Mouse (Mus musculus) v-Abl transformed pro-B cells (cell line): Measurements from ENCODE around the gene Afg1l.

Source experiments
- in situ Hi-C, 2 experiments: fragments of 400-800 bp; cut with MboI; formaldehyde crosslinking; loops; one replicate each; pipeline ENCODE4 v1.15.1; 2025; ENCODE audit not compliant: unreplicated experiment in 2 of 2

Gene Afg1l

GRCm38 (mm10) chr10:42478341-42478720 lies at the start of gene Afg1l:
Afg1l (minus strand) TSS chr10:42478565.
- in situ Hi-C loops: no loop called here

- in situ Hi-C loops: no loop called here
These were observed 47.3 kb upstream of the Afg1l start for GRCm38 (mm10) chr10:42525682-42526081.

GRCm38 (mm10) chr10:42523556-42524162 lies 45.3 kb upstream of the Afg1l start:
- in situ Hi-C loops: loop anchor here (25.0 kb wide), 2 partner anchors 464 to 711 kb away; partner anchors contain the start of genes Cep57l1 (in 1 of the 2) and Sesn1 (in 1 of the 2)

- in situ Hi-C loops: loop anchor here (25.0 kb wide), 2 partner anchors 464 to 711 kb away; partner anchors contain the start of genes Cep57l1 (in 1 of the 2) and Sesn1 (in 1 of the 2)
These were observed 44.5 kb upstream of the Afg1l start for GRCm38 (mm10) chr10:42522912-42523311.

- in situ Hi-C loops: loop anchor here (25.0 kb wide), 2 partner anchors 466 to 709 kb away; partner anchors contain the start of genes Cep57l1 (in 1 of the 2) and Sesn1 (in 1 of the 2)
These were observed 43.1 kb upstream of the Afg1l start for GRCm38 (mm10) chr10:42521315-42521981.

- in situ Hi-C loops: loop anchor here (25.0 kb wide), 2 partner anchors 469 to 706 kb away; partner anchors contain the start of genes Cep57l1 (in 1 of the 2) and Sesn1 (in 1 of the 2)
These were observed 40.0 kb upstream of the Afg1l start for GRCm38 (mm10) chr10:42518363-42518762.

- in situ Hi-C loops: loop anchor here (25.0 kb wide), 2 partner anchors 473 to 702 kb away; partner anchors contain the start of genes Cep57l1 (in 1 of the 2) and Sesn1 (in 1 of the 2)
These were observed 35.8 kb upstream of the Afg1l start for GRCm38 (mm10) chr10:42514125-42514524.

GRCm38 (mm10) chr10:42511184-42512135 lies 33.1 kb upstream of the Afg1l start:
- in situ Hi-C loops: loop anchor here (25.0 kb wide), 2 partner anchors 476 to 699 kb away; partner anchors contain the start of genes Cep57l1 (in 1 of the 2) and Sesn1 (in 1 of the 2)

GRCm38 (mm10) chr10:42510141-42510540 lies 31.8 kb upstream of the Afg1l start:
- in situ Hi-C loops: loop anchor here (25.0 kb wide), 2 partner anchors 477 to 698 kb away; partner anchors contain the start of genes Cep57l1 (in 1 of the 2) and Sesn1 (in 1 of the 2)

GRCm38 (mm10) chr10:42504096-42504710 lies 25.8 kb upstream of the Afg1l start:
- in situ Hi-C loops: loop anchor here (25.0 kb wide), 2 partner anchors 483 to 692 kb away; partner anchors contain the start of genes Cep57l1 (in 1 of the 2) and Sesn1 (in 1 of the 2)

GRCm38 (mm10) chr10:42502349-42503111 lies 24.2 kb upstream of the Afg1l start:
- in situ Hi-C loops: loop anchor here (25.0 kb wide), 2 partner anchors 485 to 690 kb away; partner anchors contain the start of genes Cep57l1 (in 1 of the 2) and Sesn1 (in 1 of the 2)

GRCm38 (mm10) chr10:42501775-42502348 lies 23.5 kb upstream of the Afg1l start, which contains the start of gene Snx3:
Snx3 (plus strand) TSS chr10:42502030.
- in situ Hi-C loops: loop anchor here (25.0 kb wide), 2 partner anchors 485 to 690 kb away; partner anchors contain the start of genes Cep57l1 (in 1 of the 2) and Sesn1 (in 1 of the 2)

GRCm38 (mm10) chr10:42501161-42501560 lies 22.8 kb upstream of the Afg1l start:
- in situ Hi-C loops: loop anchor here (25.0 kb wide), 2 partner anchors 486 to 689 kb away; partner anchors contain the start of genes Cep57l1 (in 1 of the 2) and Sesn1 (in 1 of the 2)

GRCm38 (mm10) chr10:42500611-42501010 lies 22.2 kb upstream of the Afg1l start:
- in situ Hi-C loops: loop anchor here (25.0 kb wide), 2 partner anchors 487 to 688 kb away; partner anchors contain the start of genes Cep57l1 (in 1 of the 2) and Sesn1 (in 1 of the 2)

- in situ Hi-C loops: no loop called here
These were observed 14.6 kb upstream of the Afg1l start for GRCm38 (mm10) chr10:42493000-42493399.

- in situ Hi-C loops: no loop called here
These were observed 13.8 kb upstream of the Afg1l start for GRCm38 (mm10) chr10:42492027-42492771.

GRCm38 (mm10) chr10:42491158-42491557 lies 12.8 kb upstream of the Afg1l start:
- in situ Hi-C loops: no loop called here
